Mouse (Mus musculus) hindbrain, embryonic 16.5 days (tissue): ENCODE measurements at regions not wholly inside any gene's neighbourhood (a gene's known extent, or its start where the extent isn't known, plus 50 kb on each side); places are given as distances from the start of the nearest gene placed in this dataset.
A peak's percentile ranks its signal among the peaks of the same experiment; 100 is the strongest.

Experiments
- ATAC-seq: fragments of 200-750 bp; cut with Nextera tagmentation; 2 replicates; pipeline ENCODE4 v1.8.0; 2017; ENCODE audit warnings: moderate TSS enrichment, moderate library complexity
- H3K27ac ChIP-seq: fragments of 300-500 bp; sonication (generic); 2 replicates; pipeline ENCODE4 v1.5.1; 2014; ENCODE audit warnings: low read depth, mild to moderate bottlenecking, control low read depth, low read length, moderate library complexity
- H3K27me3 ChIP-seq: fragments of 300-500 bp; sonication (generic); replicated peaks from 2 replicates; pipeline ENCODE4 v1.6.1; 2014; ENCODE audit warnings: low read length; ENCODE audit not compliant: control insufficient read depth, insufficient read depth
- H3K36me3 ChIP-seq: fragments of 300-500 bp; sonication (generic); 2 replicates; pipeline ENCODE4 v1.6.1; 2014; ENCODE audit warnings: mild to moderate bottlenecking, low read length, moderate library complexity, mixed read lengths; ENCODE audit not compliant: control insufficient read depth, insufficient read depth
- H3K4me1 ChIP-seq: fragments of 300-500 bp; sonication (generic); 2 replicates; pipeline ENCODE4 v1.6.1; 2014; ENCODE audit warnings: low read depth, low read length; ENCODE audit not compliant: control insufficient read depth, insufficient read depth
- H3K4me2 ChIP-seq: fragments of 300-500 bp; sonication (generic); 2 replicates; pipeline ENCODE4 v1.6.1; 2014; ENCODE audit warnings: mild to moderate bottlenecking, low read length, control low read depth, moderate library complexity
- H3K4me3 ChIP-seq: fragments of 300-500 bp; sonication (generic); 2 replicates; pipeline ENCODE4 v1.5.1; 2014; ENCODE audit warnings: mild to moderate bottlenecking, low read length, control low read depth, moderate library complexity
- H3K9ac ChIP-seq: fragments of 300-500 bp; sonication (generic); 2 replicates; pipeline ENCODE4 v1.6.1; 2014; ENCODE audit warnings: low read depth, mild to moderate bottlenecking, control low read depth, low read length, moderate library complexity
- H3K9me3 ChIP-seq: fragments of 300-500 bp; sonication (generic); 2 replicates; pipeline ENCODE4 v1.6.1; 2014; ENCODE audit warnings: mild to moderate bottlenecking, low read length, moderate library complexity; ENCODE audit not compliant: control insufficient read depth
- WGBS: fragments of 180-500 bp; shearing (Covaris S2); extraction: QIAGEN DNeasy Blood & Tissue Kit; methylation state at CpG from one replicate; pipeline ENCODE4 v1.1.7; 2014; 5-methylcytosine and 5-hydroxymethylcytosine counted together

DNA sequence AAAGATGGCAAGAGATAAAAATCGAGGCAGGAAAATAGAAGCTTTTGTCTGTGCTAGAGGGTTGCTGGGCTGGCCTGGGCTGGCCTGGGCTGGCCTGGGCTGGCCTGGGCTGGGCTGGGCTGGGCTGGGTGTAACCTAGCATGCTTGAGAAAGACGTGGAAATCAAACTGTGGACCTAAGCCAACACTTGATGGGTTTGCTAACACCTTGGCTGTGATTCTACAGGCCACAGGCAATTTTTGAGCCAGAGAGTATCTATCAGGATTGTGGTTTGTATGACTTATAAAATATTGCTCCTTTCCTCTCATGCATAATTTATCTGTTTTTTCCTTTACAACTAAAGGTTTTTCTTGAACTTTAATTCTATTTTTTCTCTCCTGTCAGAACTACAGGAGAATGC, 417.3 kb upstream of the Ccnh start:
- Histone ChIP-seq H3K4me3 (no peak overlapping the region), H3K27ac (no peak overlapping the region), H3K27me3 (no peaks in the 10 kb centered on the region), H3K4me2 (no peak overlapping the region), H3K36me3 (no peaks in the 10 kb centered on the region), H3K9me3 (no peaks in the 10 kb centered on the region), H3K9ac (no peak overlapping the region), H3K4me1 (no peaks in the 10 kb centered on the region)
- no peak for ATAC-seq
- WGBS: 58% methylated on average over 2 of the region's 2 CpGs

DNA sequence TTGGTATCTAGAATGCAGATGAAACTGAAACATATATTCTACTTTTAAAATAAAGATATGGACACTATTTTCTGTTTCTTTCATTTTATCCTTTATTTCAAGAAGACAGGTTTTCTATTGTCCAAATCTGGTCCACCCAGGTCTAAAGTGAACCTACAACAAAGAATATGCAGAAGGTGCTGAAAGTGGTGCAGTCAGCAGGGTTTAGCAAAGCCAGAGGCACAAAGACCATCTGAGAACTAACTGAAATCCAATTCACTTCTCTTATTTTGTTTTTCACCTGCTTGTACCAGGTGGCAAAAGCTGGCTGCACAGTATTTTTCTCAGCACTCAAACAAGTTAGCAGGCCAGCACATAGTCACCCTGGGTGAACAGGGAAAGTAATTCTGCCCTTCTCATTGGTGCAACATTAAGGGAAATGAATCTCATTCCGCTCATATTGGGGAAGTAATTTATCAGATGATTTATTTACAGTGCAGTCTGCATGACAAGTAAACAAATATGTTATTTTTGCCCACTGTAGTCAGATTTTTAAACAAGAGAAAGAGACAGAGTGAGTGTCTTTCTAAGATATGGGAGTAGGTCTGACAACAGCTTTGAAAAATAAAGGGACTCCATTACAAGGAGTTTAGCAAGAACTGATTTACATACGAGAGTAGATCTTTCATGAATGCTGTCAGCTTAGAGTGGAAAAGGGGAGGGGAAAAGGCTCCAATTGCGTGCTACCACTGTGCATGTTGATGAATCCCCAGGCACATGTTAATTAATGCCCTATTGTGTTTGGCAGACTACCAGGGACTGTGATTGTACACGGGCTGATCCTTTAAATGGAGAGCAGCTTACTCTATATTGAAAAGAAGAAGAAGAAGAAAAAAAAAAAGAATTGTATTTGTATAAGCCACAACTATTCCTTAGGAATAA, 405.9 kb upstream of the Ccnh start:
- Histone ChIP-seq H3K27me3 (no peaks in the 10 kb centered on the region), H3K9ac (no peak overlapping the region), H3K4me1 (peaks cover 6% of the 10 kb centered on the region), H3K27ac (peak overlapping the region; percentile 63), H3K36me3 (no peaks in the 10 kb centered on the region), H3K9me3 (no peaks in the 10 kb centered on the region), H3K4me3 (no peak overlapping the region), H3K4me2 (0 out of 2 replicates have a peak overlapping the region, but pooled peaks have one; percentile 15)
- WGBS: 6% methylated on average over 4 of the region's 4 CpGs
- ATAC-seq: peak; percentile 94

DNA sequence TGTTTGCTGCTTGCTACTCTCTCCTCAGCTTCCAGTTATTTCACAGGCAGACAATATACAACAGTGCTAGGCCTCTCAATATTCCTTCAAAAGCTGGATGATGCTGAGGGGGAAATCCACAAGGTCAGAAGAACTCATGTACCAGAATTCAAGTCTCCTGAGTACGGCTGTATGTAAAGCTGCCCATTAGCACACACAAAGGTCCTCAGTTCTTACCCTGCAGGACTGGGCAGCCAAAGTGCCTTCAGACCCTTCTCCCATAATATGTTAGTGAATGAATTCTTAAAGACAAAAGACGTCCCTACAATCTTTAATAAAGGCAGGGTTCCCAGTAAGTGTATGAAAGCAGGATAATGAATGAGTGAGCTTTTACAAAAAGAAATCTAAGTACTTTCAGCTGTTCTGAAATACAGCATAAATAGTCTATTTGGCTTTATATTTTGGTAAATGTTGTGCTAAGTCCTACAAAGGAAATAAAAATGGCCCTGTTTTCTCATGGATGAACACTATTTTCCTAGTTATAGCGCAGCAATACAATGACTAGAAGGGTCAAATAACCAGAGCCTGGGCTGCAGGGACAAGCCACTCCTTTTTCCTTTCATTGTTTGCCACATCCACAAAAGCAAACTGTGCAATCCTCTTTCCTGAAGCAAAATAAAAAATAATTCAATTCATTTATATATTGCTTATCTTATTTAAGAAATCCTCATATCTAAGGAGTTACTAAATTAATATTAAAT, 384.8 kb upstream of the Ccnh start:
- Histone ChIP-seq H3K9ac (no peak overlapping the region), H3K27me3 (no peaks in the 10 kb centered on the region)
- WGBS: 28% methylated on average over 3 of the region's 3 CpGs

DNA sequence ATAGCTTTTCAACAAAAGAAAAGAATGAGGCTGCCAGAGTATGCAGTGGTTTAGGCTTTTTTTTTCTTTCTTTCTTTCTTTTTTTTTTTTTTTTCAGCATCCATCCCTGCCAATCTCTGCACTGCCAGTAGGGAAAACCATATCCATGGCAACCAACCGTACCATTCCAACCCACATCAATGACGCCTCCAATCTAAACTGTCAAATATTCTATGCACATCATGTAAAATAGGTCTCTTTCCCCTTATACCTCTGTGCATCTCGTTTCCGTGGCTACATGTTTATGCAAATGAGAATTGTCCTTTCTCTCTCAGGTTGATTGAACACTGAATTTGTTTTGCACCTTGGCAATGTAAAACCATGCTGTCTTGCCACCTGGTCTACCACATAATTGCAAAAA, 384.0 kb upstream of the Ccnh start:
- H3K4me2 ChIP-seq: 0 out of 2 replicates have a peak overlapping the region, but pooled peaks have one; percentile 10
- no peak overlapping the region for H3K9ac ChIP-seq
- H3K27me3 ChIP-seq: no peaks in the 10 kb centered on the region
- no peaks in the 10 kb centered on the region for H3K9me3 ChIP-seq
- peak; percentile 94 for ATAC-seq
- H3K4me3 ChIP-seq: no peak overlapping the region
- H3K4me1 ChIP-seq: peaks cover 6% of the 10 kb centered on the region; the same call in 1 of the 2 replicates
- WGBS: 18% methylated on average over 4 of the region's 4 CpGs
- H3K36me3 ChIP-seq: no peaks in the 10 kb centered on the region
- H3K27ac ChIP-seq: peak overlapping the region; percentile 64

More for the DNA sequence above, 384.8 kb upstream of the Ccnh start:
- H3K4me2 ChIP-seq: no peak overlapping the region
- no peaks in the 10 kb centered on the region for H3K9me3 ChIP-seq
- H3K36me3 ChIP-seq: no peaks in the 10 kb centered on the region
- ATAC-seq: peak; percentile 54; the same call in 1 of the 2 replicates
- peak overlapping the region; percentile 72 for H3K27ac ChIP-seq
- no peak overlapping the region for H3K4me3 ChIP-seq
- H3K4me1 ChIP-seq: peaks cover 6% of the 10 kb centered on the region; the same call in 1 of the 2 replicates

DNA sequence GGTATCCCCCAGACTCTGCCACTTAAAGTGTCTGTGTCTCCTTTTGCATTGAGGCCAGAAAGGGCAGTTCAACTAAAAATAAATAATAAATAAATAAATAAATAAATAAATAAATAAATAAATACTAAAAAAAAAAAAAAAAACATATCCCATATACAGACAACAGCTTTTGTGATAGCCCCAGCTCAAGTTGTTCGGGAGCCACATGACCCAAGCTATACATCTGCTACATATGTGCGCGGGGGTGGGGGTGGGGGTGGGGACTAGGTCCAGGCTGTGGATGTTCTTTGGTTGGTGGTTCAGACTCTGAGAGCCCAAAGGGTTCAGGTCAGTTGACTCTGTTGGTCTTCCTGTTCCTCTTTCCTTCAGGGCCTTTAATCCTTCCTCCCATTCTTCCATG, 379.6 kb upstream of the Ccnh start:
- Histone ChIP-seq H3K27me3 (no peaks in the 10 kb centered on the region), H3K36me3 (no peaks in the 10 kb centered on the region), H3K4me2 (no peak overlapping the region), H3K4me1 (peaks cover 4% of the 10 kb centered on the region; the same call in 1 of the 2 replicates), H3K9me3 (no peaks in the 10 kb centered on the region), H3K27ac (no peak overlapping the region), H3K9ac (no peak overlapping the region), H3K4me3 (no peak overlapping the region)
- 93% methylated on average over 3 of the region's 3 CpGs for WGBS
- no peak for ATAC-seq
